Mouse (Mus musculus): ENCODE measurements around the gene Rab12.

DNA sequence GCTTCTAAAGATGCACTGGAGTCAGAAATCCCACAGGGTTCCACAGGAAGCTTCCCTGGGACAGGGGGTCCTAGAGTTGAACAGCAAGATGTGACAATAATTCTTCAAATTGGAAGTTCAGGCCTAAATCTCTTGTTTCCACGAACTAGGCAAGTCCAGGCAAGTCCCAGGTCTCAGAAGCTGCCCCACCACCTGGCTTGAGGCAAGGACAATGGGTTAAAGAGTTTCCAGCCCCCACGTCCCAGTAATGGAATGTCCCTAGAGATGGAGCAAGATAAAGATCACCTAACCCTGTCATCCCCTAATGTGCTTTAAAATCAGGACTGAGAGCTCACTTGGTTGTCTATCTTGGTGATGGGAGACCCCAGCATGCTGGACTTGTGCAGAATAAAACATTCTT lies 34.6 kb downstream of the Rab12 start:
- no peak for TF ChIP-seq CTCF (IDR thresholded peaks at IDR 0.05; ENCODE audit: extremely low read depth, insufficient read depth, low read length)
- no peak for TF ChIP-seq POLR2A (IDR thresholded peaks at IDR 0.05; ENCODE audit: extremely low read depth, insufficient read depth, low read length)

Data from cortical plate, adult 2 months (tissue).